Mouse (Mus musculus) liver, embryonic 12.5 days (tissue): ENCODE measurements around the gene Mospd3. TPM values are rescaled to one million over a fixed set of nuclear protein-coding genes. Genes with fewer than 3 reads are reported as not detected.

ENCODE experiments used
- ATAC-seq: fragments of 200-750 bp; cut with Nextera tagmentation; 2 replicates; pipeline ENCODE4 v1.8.0; 2017; ENCODE audit warnings: moderate number of reproducible peaks, mild to moderate bottlenecking, moderate library complexity
- H3K27ac ChIP-seq: fragments of 300-500 bp; sonication (generic); 2 replicates; pipeline ENCODE4 v1.5.1; 2016; ENCODE audit warnings: mild to moderate bottlenecking
- H3K27me3 ChIP-seq: fragments of 300-500 bp; sonication (generic); replicated peaks from 2 replicates; pipeline ENCODE4 v1.6.1; 2016; ENCODE audit warnings: mild to moderate bottlenecking, moderate library complexity
- H3K36me3 ChIP-seq: fragments of 300-500 bp; sonication (generic); 2 replicates; pipeline ENCODE4 v1.6.1; 2016; ENCODE audit warnings: mild to moderate bottlenecking, moderate library complexity
- H3K4me1 ChIP-seq: fragments of 300-500 bp; sonication (generic); 2 replicates; pipeline ENCODE4 v1.6.1; 2016
- H3K4me2 ChIP-seq: fragments of 300-500 bp; sonication (generic); 2 replicates; pipeline ENCODE4 v1.6.1; 2016; ENCODE audit warnings: mild to moderate bottlenecking, moderate library complexity
- H3K4me3 ChIP-seq: fragments of 300-500 bp; sonication (generic); 2 replicates; pipeline ENCODE4 v1.5.1; 2016; ENCODE audit warnings: mild to moderate bottlenecking, moderate library complexity
- H3K9ac ChIP-seq: fragments of 300-500 bp; sonication (generic); 2 replicates; pipeline ENCODE4 v1.6.1; 2016; ENCODE audit warnings: mild to moderate bottlenecking, moderate library complexity
- H3K9me3 ChIP-seq: fragments of 300-500 bp; sonication (generic); replicated peaks from 2 replicates; pipeline ENCODE4 v1.6.1; 2016; ENCODE audit warnings: mild to moderate bottlenecking, moderate library complexity
- WGBS: fragments of 180-500 bp; shearing (Covaris S2); methylation state at CpG from one replicate; pipeline ENCODE4 v1.1.7; 2016; ENCODE audit not compliant: insufficient replicate concordance; 5-methylcytosine and 5-hydroxymethylcytosine counted together
- polyA plus RNA-seq: library from polyadenylated mRNA; unstranded; fragments of >200 nt; fragmentation: Nextera tagmentation; extraction: Ambion mirVana; gene quantifications from 2 replicates; pipeline ENCODE4 v1.2.1, GENCODE M21; 2016

Gene Mospd3
- polyA plus RNA-seq, 1 experiment from 2014 or later: 48.4 TPM

GRCm38 (mm10) chr5:137549840-137550239 is 51.0 kb downstream of the Mospd3 start:
- Histone ChIP-seq H3K36me3 (no peaks in the 10 kb centered on the region), H3K9ac (no peak overlapping the region), H3K27ac (no peak overlapping the region), H3K4me3 (no peak overlapping the region), H3K4me2 (no peak overlapping the region), H3K9me3 (no peaks in the 10 kb centered on the region), H3K27me3 (peaks cover 59% of the 10 kb centered on the region), H3K4me1 (peaks cover 7% of the 10 kb centered on the region)
- WGBS: 71% methylated on average over 2 of the region's 2 CpGs
- ATAC-seq: no peak

Other genes starting within 250 kb of the Mospd3 start
- 0.29 and 0.31 TPM in 2 replicates for gene Zan, start 124.0 kb downstream of the Mospd3 start, polyA plus RNA-seq
- gene Pop7, start 98.5 kb downstream of the Mospd3 start, polyA plus RNA-seq: 48.4 and 55.3 TPM in 2 replicates
- 5.6 and 6.0 TPM in 2 replicates for gene Gigyf1, start 82.5 kb downstream of the Mospd3 start, polyA plus RNA-seq
- 1.7 and 2.3 TPM in 2 replicates for gene Epo, start 67.8 kb downstream of the Mospd3 start, polyA plus RNA-seq
- 215 and 221 TPM in 2 replicates for gene Gnb2, start 67.5 kb downstream of the Mospd3 start, polyA plus RNA-seq
- gene Actl6b, start 47.5 kb downstream of the Mospd3 start, polyA plus RNA-seq: not detected in 2 replicates
- 51.0 and 53.9 TPM in 2 replicates for gene Tfr2, start 31.2 kb downstream of the Mospd3 start, polyA plus RNA-seq
- gene Pcolce, start 12.7 kb upstream of the Mospd3 start, polyA plus RNA-seq: 21.1 and 22.1 TPM in 2 replicates
- 0.10 TPM in 1 of 2 replicates, not detected in the other for gene Fbxo24, start 27.9 kb upstream of the Mospd3 start, polyA plus RNA-seq
- gene Lrch4, start 28.1 kb upstream of the Mospd3 start, polyA plus RNA-seq: 33.4 and 36.0 TPM in 2 replicates
- 7.8 and 9.0 TPM in 2 replicates for gene Gm20605, start 28.1 kb upstream of the Mospd3 start, polyA plus RNA-seq
- gene Sap25, start 40.3 kb upstream of the Mospd3 start, polyA plus RNA-seq: 6.0 and 6.5 TPM in 2 replicates
- 0.05 and 0.07 TPM in 2 replicates for gene Irs3, start 44.7 kb upstream of the Mospd3 start, polyA plus RNA-seq
- 44.3 and 47.2 TPM in 2 replicates for gene Agfg2, start 83.7 kb upstream of the Mospd3 start, polyA plus RNA-seq
- gene Nyap1, start 140.5 kb upstream of the Mospd3 start, polyA plus RNA-seq: 0.33 and 0.38 TPM in 2 replicates
- gene Tsc22d4, start 144.7 kb upstream of the Mospd3 start, polyA plus RNA-seq: 96.0 and 99.2 TPM in 2 replicates
- 38.6 and 39.2 TPM in 2 replicates for gene Ppp1r35, start 177.8 kb upstream of the Mospd3 start, polyA plus RNA-seq
- gene Mepce, start 186.6 kb upstream of the Mospd3 start, polyA plus RNA-seq: 9.0 and 9.2 TPM in 2 replicates
- 6.9 and 7.5 TPM in 2 replicates for gene Zcwpw1, start 186.7 kb upstream of the Mospd3 start, polyA plus RNA-seq
- 1.0 and 1.4 TPM in 2 replicates for gene Pilra, start 235.2 kb upstream of the Mospd3 start, polyA plus RNA-seq